Mouse (Mus musculus): ENCODE measurements around the gene Mtfp1. TPM values are rescaled to one million over a fixed set of nuclear protein-coding genes. Genes with fewer than 3 reads are reported as not detected.

Mtfp1 gene
- polyA plus RNA-seq, 1 experiment, result 5.1 TPM

- Histone ChIP-seq H3K4me3 (replicated peaks) (no peak overlapping the region), H3K36me3 (replicated peaks; ENCODE audit: low read length) (no peaks in the 10 kb centered on the region), H3K9me3 (no peaks in the 10 kb centered on the region), H3K27me3 (replicated peaks) (peaks cover 61% of the 10 kb centered on the region), H3K4me1 (no peaks in the 10 kb centered on the region)
- no peak for TF ChIP-seq GATA1 (IDR thresholded peaks at IDR 0.05; ENCODE audit: borderline replicate concordance, low read length)
- no peak for TF ChIP-seq FLI1 (IDR thresholded peaks at IDR 0.05; ENCODE audit: low read length)
Measured at GRCm38 (mm10) chr11:4060866-4061575, 34.2 kb downstream of the Mtfp1 start.

GRCm38 (mm10) chr11:4053586-4053985 is 41.7 kb downstream of the Mtfp1 start:
- peaks cover 2% of the 10 kb centered on the region for H3K9me3 ChIP-seq
- H3K27me3 ChIP-seq (replicated peaks), result peaks cover 25% of the 10 kb centered on the region
- no peak overlapping the region for H3K4me3 ChIP-seq (replicated peaks)
- no peaks in the 10 kb centered on the region for H3K4me1 ChIP-seq
- H3K36me3 ChIP-seq (replicated peaks; ENCODE audit: low read length), result no peaks in the 10 kb centered on the region
- TF ChIP-seq GATA1 (IDR thresholded peaks at IDR 0.05; ENCODE audit: borderline replicate concordance, low read length) (no peak), FLI1 (IDR thresholded peaks at IDR 0.05; ENCODE audit: low read length) (no peak)

GRCm38 (mm10) chr11:4048438-4048837 is 46.8 kb downstream of the Mtfp1 start:
- H3K4me3 ChIP-seq (replicated peaks), result no peak overlapping the region
- H3K27me3 ChIP-seq (replicated peaks), result peaks cover 27% of the 10 kb centered on the region
- peaks cover 9% of the 10 kb centered on the region for H3K9me3 ChIP-seq
- H3K36me3 ChIP-seq (replicated peaks; ENCODE audit: low read length), result no peaks in the 10 kb centered on the region
- no peaks in the 10 kb centered on the region for H3K4me1 ChIP-seq
- TF ChIP-seq FLI1 (IDR thresholded peaks at IDR 0.05; ENCODE audit: low read length) (no peak), GATA1 (IDR thresholded peaks at IDR 0.05; ENCODE audit: borderline replicate concordance, low read length) (no peak)

- Histone ChIP-seq H3K27me3 (replicated peaks) (peaks cover 29% of the 10 kb centered on the region), H3K36me3 (replicated peaks; ENCODE audit: low read length) (no peaks in the 10 kb centered on the region), H3K4me3 (replicated peaks) (no peak overlapping the region), H3K4me1 (no peaks in the 10 kb centered on the region), H3K9me3 (peaks cover 9% of the 10 kb centered on the region)
- TF ChIP-seq FLI1 (IDR thresholded peaks at IDR 0.05; ENCODE audit: low read length) (no peak), GATA1 (IDR thresholded peaks at IDR 0.05; ENCODE audit: borderline replicate concordance, low read length) (no peak)
Measured at GRCm38 (mm10) chr11:4047766-4048165, 47.5 kb downstream of the Mtfp1 start.

- Histone ChIP-seq H3K4me3 (replicated peaks) (no peak overlapping the region), H3K27me3 (replicated peaks) (peaks cover 34% of the 10 kb centered on the region), H3K9me3 (peaks cover 9% of the 10 kb centered on the region), H3K36me3 (replicated peaks; ENCODE audit: low read length) (no peaks in the 10 kb centered on the region), H3K4me1 (no peaks in the 10 kb centered on the region)
- TF ChIP-seq GATA1 (IDR thresholded peaks at IDR 0.05; ENCODE audit: borderline replicate concordance, low read length), result no peak
- TF ChIP-seq FLI1 (IDR thresholded peaks at IDR 0.05; ENCODE audit: low read length), result no peak
Measured at GRCm38 (mm10) chr11:4046526-4046925, 48.7 kb downstream of the Mtfp1 start.

GRCm38 (mm10) chr11:4043081-4043480 is 52.2 kb downstream of the Mtfp1 start:
- no peak overlapping the region for H3K4me3 ChIP-seq (replicated peaks)
- H3K4me1 ChIP-seq, result no peaks in the 10 kb centered on the region
- no peak for TF ChIP-seq GATA1 (IDR thresholded peaks at IDR 0.05; ENCODE audit: borderline replicate concordance, low read length)
- no peak for TF ChIP-seq FLI1 (IDR thresholded peaks at IDR 0.05; ENCODE audit: low read length)
- no peaks in the 10 kb centered on the region for H3K36me3 ChIP-seq (replicated peaks; ENCODE audit: low read length)
- peaks cover 46% of the 10 kb centered on the region for H3K27me3 ChIP-seq (replicated peaks)
- peaks cover 1% of the 10 kb centered on the region; the same call in 1 of the 2 replicates for H3K9me3 ChIP-seq

Other genes starting within 250 kb of the Mtfp1 start
- gene Osbp2, start 231.5 kb downstream of the Mtfp1 start, polyA plus RNA-seq (2012; ENCODE audit: insufficient read depth, low replicate concordance), result 0.31 and 1.4 TPM in 2 replicates
- 0.15 TPM in 1 of 2 replicates, not detected in the other for gene 4921536K21Rik, start 200.3 kb downstream of the Mtfp1 start, polyA plus RNA-seq (2012; ENCODE audit: insufficient read depth, low replicate concordance)
- 0.70 TPM in 1 of 2 replicates, not detected in the other for gene Dusp18, start 200.2 kb downstream of the Mtfp1 start, polyA plus RNA-seq (2012; ENCODE audit: insufficient read depth, low replicate concordance)
- 11.8 and 25.3 TPM in 2 replicates for gene Slc35e4, start 180.8 kb downstream of the Mtfp1 start, polyA plus RNA-seq (2012; ENCODE audit: insufficient read depth, low replicate concordance)
- 2.7 and 9.7 TPM in 2 replicates for gene Tcn2, start 163.3 kb downstream of the Mtfp1 start, polyA plus RNA-seq (2012; ENCODE audit: insufficient read depth, low replicate concordance)
- gene Pes1, start 131.5 kb downstream of the Mtfp1 start, polyA plus RNA-seq (2012; ENCODE audit: insufficient read depth, low replicate concordance), result 8.1 and 39.9 TPM in 2 replicates
- not detected in 2 replicates for gene 4930556J24Rik, start 118.7 kb downstream of the Mtfp1 start, polyA plus RNA-seq (2012; ENCODE audit: insufficient read depth, low replicate concordance)
- gene Gal3st1, start 111.8 kb downstream of the Mtfp1 start, polyA plus RNA-seq (2012; ENCODE audit: insufficient read depth, low replicate concordance), result not detected in 2 replicates
- gene Sec14l4, start 64.0 kb downstream of the Mtfp1 start, polyA plus RNA-seq (2012; ENCODE audit: insufficient read depth, low replicate concordance), result not detected in 2 replicates
- gene Sec14l3, start 30.6 kb downstream of the Mtfp1 start, polyA plus RNA-seq (2012; ENCODE audit: insufficient read depth, low replicate concordance), result not detected in 2 replicates
- gene Sec14l2, start 28.0 kb upstream of the Mtfp1 start, polyA plus RNA-seq (2012; ENCODE audit: insufficient read depth, low replicate concordance), result 12.4 and 22.6 TPM in 2 replicates
- gene Rnf215, start 39.8 kb upstream of the Mtfp1 start, polyA plus RNA-seq (2012; ENCODE audit: insufficient read depth, low replicate concordance), result 9.1 and 9.7 TPM in 2 replicates
- gene Ccdc157, start 64.8 kb upstream of the Mtfp1 start, polyA plus RNA-seq (2012; ENCODE audit: insufficient read depth, low replicate concordance), result 0.56 and 2.1 TPM in 2 replicates
- gene Sf3a1, start 64.9 kb upstream of the Mtfp1 start, polyA plus RNA-seq (2012; ENCODE audit: insufficient read depth, low replicate concordance), result 43.3 and 56.7 TPM in 2 replicates
- 8.1 and 15.8 TPM in 2 replicates for gene Tbc1d10a, start 91.3 kb upstream of the Mtfp1 start, polyA plus RNA-seq (2012; ENCODE audit: insufficient read depth, low replicate concordance)
- 1.4 TPM in 1 of 2 replicates, not detected in the other for gene Castor1, start 122.8 kb upstream of the Mtfp1 start, polyA plus RNA-seq (2012; ENCODE audit: insufficient read depth, low replicate concordance)
- 1.2 and 6.5 TPM in 2 replicates for gene Osm, start 141.0 kb upstream of the Mtfp1 start, polyA plus RNA-seq (2012; ENCODE audit: insufficient read depth, low replicate concordance)
- 0.07 and 0.43 TPM in 2 replicates for gene Lif, start 162.1 kb upstream of the Mtfp1 start, polyA plus RNA-seq (2012; ENCODE audit: insufficient read depth, low replicate concordance)